Mouse (Mus musculus): ENCODE measurements around the gene Shcbp1.

DNA sequence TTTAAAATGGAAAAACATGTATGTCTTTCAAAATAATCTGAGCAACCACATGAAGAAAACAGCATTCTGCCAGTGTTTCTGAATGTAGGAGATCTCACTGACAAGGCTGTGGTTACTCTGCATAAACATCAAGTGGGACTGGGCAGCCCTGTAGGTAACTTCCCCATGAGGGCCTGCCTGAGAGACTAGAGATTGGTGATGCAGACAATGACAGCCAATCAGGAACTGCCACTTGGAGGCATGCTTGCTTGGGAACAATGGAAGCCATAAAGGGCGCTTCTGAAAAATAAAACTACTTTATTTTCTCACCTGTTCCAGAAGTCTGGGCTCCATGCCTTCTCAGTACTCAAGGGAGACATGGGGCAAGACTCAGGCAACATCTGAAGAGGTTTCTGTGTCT is 87.7 kb downstream of the Shcbp1 start:
- TF ChIP-seq CTCF (conservative IDR thresholded peaks at IDR 0.05; ENCODE audit: insufficient read depth, insufficient read length, low read depth, low read length) (no peak), POLR2A (IDR thresholded peaks at IDR 0.05; ENCODE audit: low read depth, low read length) (no peak)
